Mouse (Mus musculus): ENCODE measurements at regions not wholly inside any gene's neighbourhood (a gene's known extent, or its start where the extent isn't known, plus 50 kb on each side); places are given as distances from the start of the nearest gene placed in this dataset.

- no peak for TF ChIP-seq MAX (IDR thresholded peaks at IDR 0.05; ENCODE audit: low read length)
- TF ChIP-seq MYC (IDR thresholded peaks at IDR 0.05; ENCODE audit: low read depth, low read length), result no peak
- TF ChIP-seq CHD2 (IDR thresholded peaks at IDR 0.05; ENCODE audit: low read length), result no peak
- TF ChIP-seq TAL1 (IDR thresholded peaks at IDR 0.05; ENCODE audit: low read length), result no peak
- TF ChIP-seq USF1 (IDR thresholded peaks at IDR 0.05; ENCODE audit: low read depth, low read length), result no peak
- no peak for TF ChIP-seq GABPA (IDR thresholded peaks at IDR 0.05; ENCODE audit: low read depth, low read length)
- no peak for TF ChIP-seq POLR2AphosphoS2 (IDR thresholded peaks at IDR 0.05; ENCODE audit: low read length)
- no peak for TF ChIP-seq ZKSCAN1 (IDR thresholded peaks at IDR 0.05; ENCODE audit: low read depth, low read length)
- TF ChIP-seq CHD1 (IDR thresholded peaks at IDR 0.05; ENCODE audit: low read depth, low read length), result no peak
- no peak for TF ChIP-seq ETS1 (IDR thresholded peaks at IDR 0.05; ENCODE audit: low read depth, low read length)
- TF ChIP-seq TCF12 (IDR thresholded peaks at IDR 0.05; ENCODE audit: low read depth, low read length), result no peak
- no peak for TF ChIP-seq MYB (IDR thresholded peaks at IDR 0.05; ENCODE audit: low read depth, low read length)
- no peak for TF ChIP-seq KAT2A (conservative IDR thresholded peaks at IDR 0.05; ENCODE audit: low read depth, low read length)
- no peak for TF ChIP-seq JUND (IDR thresholded peaks at IDR 0.05; ENCODE audit: low read depth, low read length)
- no peak for TF ChIP-seq POLR2AphosphoS5 (IDR thresholded peaks at IDR 0.05; ENCODE audit: borderline replicate concordance, low read depth, low read length)
- Histone ChIP-seq H3K4me1 (ENCODE audit: control insufficient read depth in 1 of 2, insufficient read depth in 2 of 2, low read length in 2 of 2) (no peaks in the 10 kb centered on the region), H3K36me3 (ENCODE audit: control insufficient read depth in 1 of 2, insufficient read depth in 2 of 2, low read length in 2 of 2) (no peaks in the 10 kb centered on the region), H3K27me3 (ENCODE audit: control insufficient read depth in 1 of 2, insufficient read depth in 2 of 2, low read length in 2 of 2) (no peaks in the 10 kb centered on the region), H3K4me3 (ENCODE audit: control insufficient read depth in 1 of 2, insufficient read depth in 1 of 2, low read depth in 2 of 2, low read length in 2 of 2) (no peak overlapping the region), H3K27ac (ENCODE audit: control insufficient read depth, low read depth, low read length) (no peak overlapping the region), H3K79me2 (ENCODE audit: control insufficient read depth, insufficient read depth, low read length, poor library complexity) (no peaks in the 10 kb centered on the region), H3K9ac (ENCODE audit: control insufficient read depth, low read depth, low read length, poor library complexity, severe bottlenecking) (no peak overlapping the region), H3K9me3 (replicated peaks; ENCODE audit: insufficient read depth, low read length) (no peaks in the 10 kb centered on the region)
- DNase-seq (ENCODE audit: low read depth, low spot score), result no peak
Measured at GRCm38 (mm10) chr11:8238498-8238897, 425.8 kb downstream of the Tns3 start.

DNA sequence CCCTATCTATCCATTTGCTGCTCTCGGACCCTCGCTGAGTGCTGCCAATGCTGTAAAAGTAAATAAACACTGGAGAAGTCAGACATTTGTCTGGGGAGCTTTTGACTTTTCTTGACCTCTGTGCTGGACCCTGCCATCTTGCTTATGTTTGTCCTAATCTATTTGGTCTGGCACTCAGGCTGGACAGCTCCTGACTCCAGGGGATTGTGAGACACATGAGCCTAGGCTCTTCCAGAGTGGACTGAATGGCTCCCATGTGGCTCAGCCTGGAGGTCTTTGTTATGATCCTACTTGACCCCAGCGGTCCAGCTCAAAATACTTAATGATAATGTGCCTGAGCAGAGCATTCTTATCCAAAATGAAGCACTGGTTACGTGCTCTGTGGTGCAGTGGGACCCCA lies 426.8 kb downstream of the Tns3 start:
- H3K36me3 ChIP-seq (ENCODE audit: control insufficient read depth in 1 of 2, insufficient read depth in 2 of 2, low read length in 2 of 2), result no peaks in the 10 kb centered on the region
- no peak overlapping the region for H3K9ac ChIP-seq (ENCODE audit: control insufficient read depth, low read depth, low read length, poor library complexity, severe bottlenecking)
- H3K9me3 ChIP-seq (replicated peaks; ENCODE audit: insufficient read depth, low read length), result no peaks in the 10 kb centered on the region
- no peak for DNase-seq (ENCODE audit: low read depth, low spot score)
- no peaks in the 10 kb centered on the region for H3K4me1 ChIP-seq (ENCODE audit: control insufficient read depth in 1 of 2, insufficient read depth in 2 of 2, low read length in 2 of 2)
- no peaks in the 10 kb centered on the region for H3K27me3 ChIP-seq (ENCODE audit: control insufficient read depth in 1 of 2, insufficient read depth in 2 of 2, low read length in 2 of 2)
- H3K27ac ChIP-seq (ENCODE audit: control insufficient read depth, low read depth, low read length), result no peak overlapping the region
- no peak overlapping the region for H3K4me3 ChIP-seq (ENCODE audit: control insufficient read depth in 1 of 2, insufficient read depth in 1 of 2, low read depth in 2 of 2, low read length in 2 of 2)
- no peak for TF ChIP-seq POLR2AphosphoS2 (IDR thresholded peaks at IDR 0.05; ENCODE audit: low read length)
- TF ChIP-seq EP300 (IDR thresholded peaks at IDR 0.05; ENCODE audit: low read depth in 1 of 2, low read length in 2 of 2), result no peak
- no peak for TF ChIP-seq POLR2AphosphoS5 (IDR thresholded peaks at IDR 0.05; ENCODE audit: borderline replicate concordance, low read depth, low read length)
- TF ChIP-seq USF1 (IDR thresholded peaks at IDR 0.05; ENCODE audit: low read depth, low read length), result no peak
- no peak for TF ChIP-seq MAZ (IDR thresholded peaks at IDR 0.05; ENCODE audit: low read depth, low read length)
- TF ChIP-seq ZNF384 (IDR thresholded peaks at IDR 0.05; ENCODE audit: low read depth, low read length), result no peak
- TF ChIP-seq E2F4 (IDR thresholded peaks at IDR 0.05; ENCODE audit: borderline replicate concordance, low read depth, low read length), result no peak
- TF ChIP-seq ZKSCAN1 (IDR thresholded peaks at IDR 0.05; ENCODE audit: low read depth, low read length), result no peak
- TF ChIP-seq RCOR1 (IDR thresholded peaks at IDR 0.05; ENCODE audit: low read depth, low read length), result no peak
- TF ChIP-seq USF2 (IDR thresholded peaks at IDR 0.05; ENCODE audit: borderline replicate concordance in 1 of 2, insufficient read depth in 1 of 2, low read depth in 1 of 2, low read length in 2 of 2), result no peak
- no peak for TF ChIP-seq RAD21 (IDR thresholded peaks at IDR 0.05; ENCODE audit: low read depth, low read length)
- TF ChIP-seq GABPA (IDR thresholded peaks at IDR 0.05; ENCODE audit: low read depth, low read length), result no peak
- TF ChIP-seq TCF12 (IDR thresholded peaks at IDR 0.05; ENCODE audit: low read depth, low read length), result no peak
- TF ChIP-seq ETS1 (IDR thresholded peaks at IDR 0.05; ENCODE audit: low read depth, low read length), result no peak
- TF ChIP-seq SMC3 (IDR thresholded peaks at IDR 0.05; ENCODE audit: low read depth, low read length), result no peak
- no peak for TF ChIP-seq NELFE (IDR thresholded peaks at IDR 0.05; ENCODE audit: low read depth, low read length)
- no peaks in the 10 kb centered on the region for H3K79me2 ChIP-seq (ENCODE audit: control insufficient read depth, insufficient read depth, low read length, poor library complexity)

All from MEL (cell line).